Mouse (Mus musculus) cerebellum, postnatal 25 days (tissue): Measurements from ENCODE around the gene Lce1i.
"Not testable (repeated sequence)": the region's sequence is repeated elsewhere in the genome, so short reads cannot be mapped to it uniquely, and the experiment has no call there.

ENCODE experiments used
- DNase-seq, 2 experiments: peaks; one replicate each; pipeline ENCODE4 v3.0.0; 2021; ENCODE audit warnings: mixed read lengths in 2 of 2

Gene Lce1i

DNA sequence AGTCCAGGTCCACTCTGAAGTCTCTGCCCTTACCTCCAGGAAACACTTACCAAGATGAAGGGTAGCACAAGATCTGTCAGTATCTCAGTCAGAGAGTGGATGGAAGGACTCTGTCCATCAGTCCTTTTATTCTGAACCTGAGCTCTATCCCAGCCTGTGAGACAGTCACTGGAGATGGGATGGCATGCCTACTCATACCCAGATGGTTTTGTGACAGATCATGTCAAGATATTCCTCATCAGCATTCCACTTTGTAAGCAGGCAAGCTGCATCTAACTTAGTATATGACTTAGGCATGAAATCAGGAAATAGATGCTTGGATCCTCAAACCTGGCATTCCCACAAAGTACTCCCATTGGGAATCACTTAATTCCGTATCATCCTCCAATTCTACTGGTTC is at the start of gene Lce1i:
TSS of gene Lce1i (minus strand) at position 101 of the 400 bp plus-strand sequence.
- DNase-seq: no peak

DNA sequence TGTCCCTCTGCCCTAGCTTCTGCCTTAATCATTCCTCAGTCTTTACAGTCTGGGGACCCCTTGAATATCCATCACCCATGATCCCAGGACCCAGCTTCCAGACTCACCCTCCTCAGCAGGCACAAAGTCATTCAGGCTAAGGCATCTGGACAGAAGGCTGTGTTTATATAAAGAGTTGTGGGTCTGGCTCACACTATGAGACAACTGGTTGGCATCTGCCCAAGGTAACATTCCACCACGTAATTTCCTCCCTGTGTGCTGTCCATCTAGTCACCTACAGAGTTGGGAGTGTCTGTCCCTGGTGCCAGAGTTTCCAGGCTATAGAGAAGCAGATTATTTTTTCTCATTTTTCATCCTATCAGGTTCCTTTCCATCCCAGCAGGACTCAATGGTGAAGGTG is 48.4 kb upstream of the Lce1i start, which contains the start of gene Kprp:
TSS of gene Kprp (minus strand) at position 140 of the 400 bp plus-strand sequence.
- no peak for DNase-seq

DNA sequence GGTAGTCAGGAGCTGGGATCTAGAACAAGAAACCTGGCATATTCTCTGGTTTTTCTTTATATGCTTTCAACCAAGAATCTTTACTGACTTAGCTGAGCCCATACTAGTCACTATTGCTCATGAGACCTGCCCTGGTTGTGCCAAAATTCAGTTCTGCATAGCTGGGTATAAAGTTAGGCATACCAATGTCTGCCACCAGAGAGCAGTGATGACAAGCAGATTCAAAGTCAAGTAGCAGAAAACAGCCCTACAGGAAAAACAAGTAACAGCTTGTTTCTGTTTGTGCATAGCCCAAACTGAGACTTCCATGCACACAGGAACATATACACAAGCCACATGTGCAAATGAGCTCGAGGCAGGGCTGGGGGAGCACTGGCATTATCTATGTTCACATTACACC is 47.1 kb upstream of the Lce1i start:
- DNase-seq: no peak

DNA sequence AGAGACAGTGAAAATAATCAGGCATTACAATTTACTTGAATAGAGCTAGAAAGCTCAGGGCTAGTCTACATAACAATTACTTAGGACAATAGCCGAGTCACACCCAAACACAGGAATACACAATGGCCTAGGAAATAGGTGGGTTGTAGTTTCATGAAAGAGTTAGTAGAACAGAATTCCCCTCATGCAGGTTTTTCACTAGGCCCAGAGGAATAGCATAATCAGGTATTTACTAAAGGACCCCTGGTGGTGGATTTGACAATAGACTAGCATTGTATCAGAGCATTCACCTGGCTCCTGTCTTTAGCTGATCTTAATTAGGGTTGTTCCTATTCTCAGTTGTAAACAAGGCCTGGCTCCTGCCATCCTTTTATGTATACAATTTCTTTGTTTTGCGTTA is 37.3 kb upstream of the Lce1i start:
- not testable (repeated sequence) for DNase-seq

DNA sequence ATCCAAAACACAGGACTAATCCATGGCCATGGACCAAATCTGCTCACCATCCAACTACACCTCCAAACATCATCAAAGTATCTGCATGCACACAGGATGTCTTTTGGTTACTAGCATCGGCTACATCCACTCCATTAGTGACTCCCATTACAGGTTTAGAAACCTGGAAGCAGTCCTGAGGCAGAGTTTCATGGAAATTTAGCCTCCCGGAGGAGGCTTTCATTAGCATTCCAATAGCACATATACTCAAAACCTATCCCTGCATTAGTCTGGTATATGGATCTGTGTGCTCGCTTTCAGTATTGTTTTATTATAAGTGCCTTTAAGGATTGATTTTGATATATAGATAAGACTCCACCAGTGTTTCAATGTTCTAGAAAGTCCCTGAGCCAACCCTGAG is 36.9 kb upstream of the Lce1i start:
- no peak for DNase-seq

DNA sequence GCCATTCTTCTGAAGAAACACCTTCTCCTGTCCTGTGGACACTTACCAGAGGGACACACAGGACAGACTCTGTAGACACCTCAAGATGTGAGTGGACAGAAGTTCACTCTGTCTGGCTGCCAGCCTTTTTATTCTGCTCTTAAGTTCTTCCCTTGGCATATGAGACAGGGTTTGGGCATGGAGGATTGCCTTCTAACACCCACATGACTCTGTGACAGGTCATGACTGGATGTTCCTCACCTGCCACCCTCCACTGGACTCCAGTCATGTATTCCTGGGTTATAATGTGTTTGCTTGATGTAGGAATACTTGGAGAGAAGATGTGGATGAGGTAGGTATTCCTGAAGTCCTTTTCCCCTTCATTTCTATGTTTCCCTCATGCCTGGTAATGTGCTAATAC is 29.1 kb upstream of the Lce1i start, which contains the start of gene Lce1k:
TSS of gene Lce1k (minus strand) at position 101 of the 400 bp plus-strand sequence.
- DNase-seq: no peak

DNA sequence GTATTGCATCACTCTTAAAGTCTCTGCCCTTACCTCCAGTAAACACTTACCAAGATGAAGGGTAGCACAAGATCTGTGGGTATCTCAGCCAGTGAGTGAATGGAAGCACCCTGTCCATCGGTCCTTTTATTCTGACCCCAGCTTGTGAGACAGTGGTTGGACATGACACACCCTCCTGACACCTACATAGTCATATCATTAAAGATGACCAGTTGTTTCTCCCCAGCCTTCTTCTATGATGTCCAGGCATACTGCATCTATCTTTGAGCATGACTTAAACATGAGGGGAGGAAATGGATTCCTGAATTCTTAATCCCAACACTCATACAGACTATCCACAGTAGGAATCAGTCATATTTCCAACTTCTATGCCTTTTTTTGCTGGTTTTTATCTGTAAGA is 11.7 kb upstream of the Lce1i start, which contains the start of gene Lce1j:
TSS of gene Lce1j (minus strand) at position 101 of the 400 bp plus-strand sequence.
- DNase-seq: no peak

DNA sequence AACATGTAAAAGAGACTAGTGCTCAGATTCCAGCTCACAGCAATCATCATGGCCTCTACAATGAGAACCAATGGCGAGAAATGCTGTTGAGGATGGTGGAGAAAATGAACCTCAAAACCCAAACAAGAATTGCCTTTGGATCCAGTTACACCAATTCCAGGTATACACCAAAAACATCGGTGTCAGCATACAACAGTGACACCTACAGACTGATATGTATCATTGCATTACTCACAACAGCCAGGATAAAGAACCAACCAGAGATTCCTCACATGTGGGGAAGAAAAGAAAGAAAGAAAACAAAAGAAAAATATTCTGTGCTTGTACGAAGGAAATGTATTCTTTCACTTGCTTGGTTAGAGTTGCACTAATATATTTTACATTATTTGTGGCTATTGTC is 7.1 kb downstream of the Lce1i start:
- no peak for DNase-seq

DNA sequence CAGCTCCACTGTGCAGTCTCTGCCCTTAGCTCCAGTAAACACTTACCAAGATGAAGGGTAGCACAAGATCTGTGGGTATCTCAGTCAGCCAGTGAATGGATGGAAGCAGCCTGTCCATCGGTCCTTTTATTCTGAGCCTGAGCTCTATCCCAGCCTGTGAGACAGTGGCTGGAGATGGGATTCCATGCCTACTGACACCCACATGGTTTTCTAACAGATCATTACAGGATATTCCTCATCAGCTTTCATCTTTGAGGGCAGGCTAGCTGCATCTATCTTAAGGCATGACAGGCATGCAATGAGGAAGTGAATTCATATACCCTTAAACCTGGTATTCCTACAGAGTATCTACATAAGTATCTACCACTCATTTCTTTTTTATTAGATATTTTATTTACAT is 13.7 kb downstream of the Lce1i start, which contains the start of gene Lce1h:
TSS of gene Lce1h (minus strand) at position 101 of the 400 bp plus-strand sequence.
- DNase-seq: no peak

DNA sequence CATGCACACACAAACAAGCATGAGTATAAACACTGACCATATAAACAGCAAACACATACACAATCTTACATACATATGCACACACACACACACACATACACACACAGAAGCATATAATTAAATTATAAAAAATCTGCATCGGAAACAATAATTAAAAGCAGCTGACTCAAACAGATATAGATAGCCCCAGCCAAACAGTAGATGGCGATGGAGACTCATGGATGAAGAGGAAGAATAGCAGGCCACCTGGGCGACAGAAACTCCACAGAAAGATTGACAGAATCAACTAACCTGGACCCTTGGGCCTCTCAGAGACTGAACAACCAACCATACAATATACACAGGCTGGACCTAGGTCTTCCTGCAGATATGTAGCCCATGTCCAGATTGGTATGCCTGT is 25.5 kb downstream of the Lce1i start:
- no peak for DNase-seq

DNA sequence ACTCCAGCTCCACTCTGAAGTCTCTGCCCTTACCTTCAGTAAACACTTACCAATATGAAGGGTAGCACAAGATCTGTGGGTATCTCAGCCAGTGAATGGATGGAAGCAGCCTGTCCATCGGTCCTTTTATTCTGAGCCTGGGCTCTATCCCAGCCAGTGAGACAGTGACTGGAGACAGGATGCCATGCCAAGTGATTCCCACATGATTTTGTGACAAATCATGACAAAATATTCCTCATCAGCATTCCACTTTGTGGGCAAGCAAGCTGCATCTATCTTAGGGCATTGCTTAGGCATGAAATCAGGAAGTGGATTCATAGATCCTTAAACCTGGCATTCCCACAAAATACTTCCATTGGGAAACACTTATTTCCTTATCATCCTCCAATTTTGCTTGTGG is 26.5 kb downstream of the Lce1i start, which contains the start of gene Lce1g:
TSS of gene Lce1g (minus strand) at position 101 of the 400 bp plus-strand sequence.
- DNase-seq: no peak

DNA sequence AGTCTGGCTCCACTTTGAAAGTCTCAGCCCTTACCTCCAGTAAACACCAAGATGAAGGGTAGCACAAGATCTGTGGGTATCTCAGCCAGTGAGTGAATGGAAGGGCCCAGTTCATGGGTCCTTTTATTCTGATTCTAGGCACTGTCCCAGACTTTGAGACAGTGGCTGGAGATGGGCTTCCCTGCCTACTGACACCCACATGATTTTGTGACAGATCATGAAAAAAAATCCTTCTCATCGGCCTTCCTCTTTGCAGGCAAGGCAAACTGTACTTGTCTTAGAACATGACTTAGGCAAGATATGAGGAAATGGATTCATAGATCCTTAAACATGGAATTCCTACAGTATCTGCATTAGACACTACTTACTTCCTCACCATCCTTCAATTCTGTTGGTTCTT is 39.7 kb downstream of the Lce1i start, which contains the start of gene Gm38119:
TSS of gene Gm38119 (minus strand) at position 101 of the 400 bp plus-strand sequence.
- no peak for DNase-seq
